ENCODE assay signal across 8 mouse cellular contexts in the genomic region with DNA sequence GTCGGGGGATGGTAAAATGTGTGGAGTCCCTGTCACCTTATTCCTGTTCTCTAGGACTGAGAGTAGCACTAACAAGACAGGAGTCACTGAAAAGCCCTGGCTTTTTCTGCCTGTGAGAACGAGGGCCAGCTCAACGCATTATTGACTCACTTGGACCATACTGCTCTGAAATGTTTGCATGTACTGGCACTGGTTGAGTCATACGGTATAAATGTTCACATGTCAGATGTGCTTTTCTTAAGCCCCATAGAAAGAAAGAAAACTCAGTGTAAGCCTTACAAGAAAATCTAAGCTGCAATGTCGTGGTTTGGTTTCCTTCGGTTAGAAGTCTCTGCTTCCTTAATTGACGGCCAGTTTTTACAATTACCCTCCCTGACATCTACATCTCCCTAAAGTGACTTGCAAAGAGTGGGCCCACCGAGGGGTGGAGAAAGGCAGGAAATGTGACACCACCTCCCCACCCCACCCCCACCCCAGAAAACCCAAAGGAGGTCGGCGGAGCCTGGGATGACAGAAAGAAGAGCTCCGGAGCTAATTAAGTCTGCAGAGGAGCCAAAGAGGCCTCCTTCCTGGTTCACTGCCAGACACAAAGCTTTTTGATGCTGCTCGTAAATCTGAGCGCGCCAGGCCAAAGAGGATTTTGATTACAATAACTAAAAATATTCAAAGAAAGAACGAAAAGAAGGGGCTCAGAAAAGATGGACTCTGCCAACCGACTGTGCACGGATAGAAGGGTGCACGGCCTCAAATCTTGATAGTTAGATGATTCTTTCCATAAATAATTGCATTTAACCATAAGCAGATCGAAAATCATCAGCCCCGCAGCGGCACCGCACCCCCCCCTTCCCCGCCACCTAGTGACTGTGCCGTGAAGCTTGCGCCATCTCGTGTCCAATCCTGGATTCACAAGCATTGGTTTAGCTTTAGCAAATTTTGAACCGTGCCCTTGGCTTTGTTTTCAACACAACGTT. TPM values are rescaled to one million over a fixed set of nuclear protein-coding genes. Genes with fewer than 3 reads are reported as not detected.
A peak's percentile ranks its signal among the peaks of the same experiment; 100 is the strongest.
DNase-seq lines count a peak whose midpoint lies in the region; ATAC-seq and TF ChIP-seq lines count a peak whose summit lies in the region.

No protein-coding gene starts in this region.

- H3K27ac ChIP-seq in embryonic fibroblast, embryonic 13.5 days (ENCODE audit: insufficient read depth, low read length), result peak overlapping the region; percentile 63
- peak overlapping the region; percentile 56; the same call in 1 of the 2 replicates for H3K27ac ChIP-seq in heart, embryonic 16.5 days (ENCODE audit: low read length)
- no peak overlapping the region for H3K27ac ChIP-seq in liver, embryonic 16.5 days (ENCODE audit: low read length)
- H3K27ac ChIP-seq in neural tube, embryonic 13.5 days (replicated peaks), result peak overlapping the region; percentile 76

- H3K79me2 ChIP-seq in C2C12 (ENCODE audit: control insufficient read depth, insufficient read depth), result no peaks in the 10 kb centered on the region

- no peak for TF ChIP-seq POLR2A in embryonic fibroblast, embryonic 13.5 days (IDR thresholded peaks at IDR 0.05; ENCODE audit: low read depth, low read length)

- peak overlapping the region; percentile 27 for H3K4me3 ChIP-seq in C2C12 (ENCODE audit: insufficient read depth, poor library complexity, severe bottlenecking)
- peak overlapping the region; percentile 52 for H3K4me3 ChIP-seq in embryonic fibroblast, embryonic 13.5 days (ENCODE audit: insufficient read depth, low read length)
- H3K4me3 ChIP-seq in heart, embryonic 16.5 days (ENCODE audit: low read length), result peak overlapping the region; percentile 62
- H3K4me3 ChIP-seq in liver, embryonic 16.5 days (ENCODE audit: low read depth, low read length), result peak overlapping the region; percentile 63
- peak overlapping the region; percentile 40 for H3K4me3 ChIP-seq in neural tube, embryonic 13.5 days

- H3K9me3 ChIP-seq in heart, embryonic 16.5 days (replicated peaks; ENCODE audit: control insufficient read depth, low read length), result no peaks in the 10 kb centered on the region
- H3K9me3 ChIP-seq in liver, embryonic 16.5 days (replicated peaks; ENCODE audit: control insufficient read depth, low read length), result no peaks in the 10 kb centered on the region
- no peaks in the 10 kb centered on the region for H3K9me3 ChIP-seq in neural tube, embryonic 13.5 days

- peak; percentile 91 for DNase-seq in brain, adult 2 months (ENCODE audit: low read depth, low spot score)
- DNase-seq in kidney, postnatal 25 days, result peak; percentile 78 to 89
- peak; percentile 58 for DNase-seq in telencephalon, adult 2 months (ENCODE audit: low read depth, low spot score)

- peak overlapping the region; percentile 77 for H3K9ac ChIP-seq in heart, embryonic 16.5 days (ENCODE audit: low read length)
- H3K9ac ChIP-seq in liver, embryonic 16.5 days (ENCODE audit: low read depth, low read length), result no peak overlapping the region; the same call in 1 of the 2 replicates
- H3K9ac ChIP-seq in neural tube, embryonic 13.5 days, result peak overlapping the region; percentile 66

- peak; percentile 84 for TF ChIP-seq CTCF in C2C12 (IDR thresholded peaks at IDR 0.05; ENCODE audit: control insufficient read depth, insufficient read depth, insufficient read length)
- peak; percentile 92 for TF ChIP-seq CTCF in embryonic fibroblast, embryonic 13.5 days (IDR thresholded peaks at IDR 0.05; ENCODE audit: borderline replicate concordance, insufficient read depth, low read length)

- 0 out of 2 replicates have a peak, but pooled peaks cover 3% of the 10 kb centered on the region for H3K4me1 ChIP-seq in embryonic fibroblast, embryonic 13.5 days (ENCODE audit: control insufficient read depth, insufficient read depth, low read length)
- H3K4me1 ChIP-seq in heart, embryonic 16.5 days (ENCODE audit: control insufficient read depth, insufficient read depth, low read length), result peaks cover 18% of the 10 kb centered on the region
- no peaks in the 10 kb centered on the region; the same call in 1 of the 2 replicates for H3K4me1 ChIP-seq in liver, embryonic 16.5 days (ENCODE audit: control insufficient read depth, low read depth, low read length)
- H3K4me1 ChIP-seq in neural tube, embryonic 13.5 days (replicated peaks), result peaks cover 20% of the 10 kb centered on the region

- H3K79me3 ChIP-seq in C2C12 (ENCODE audit: low read depth), result no peaks in the 10 kb centered on the region

- H3K4me2 ChIP-seq in heart, embryonic 16.5 days (ENCODE audit: low read depth, low read length), result peak overlapping the region; percentile 92
- peak overlapping the region; percentile 61 for H3K4me2 ChIP-seq in liver, embryonic 16.5 days (ENCODE audit: low read depth, low read length)
- H3K4me2 ChIP-seq in neural tube, embryonic 13.5 days, result peak overlapping the region; percentile 64

- WGBS in heart, embryonic 16.5 days, result 8% methylated on average over 28 of the region's 28 CpGs
- WGBS in liver, embryonic 16.5 days (ENCODE audit: insufficient replicate concordance), result 7% methylated on average over 28 of the region's 28 CpGs
- 4% methylated on average over 28 of the region's 28 CpGs for WGBS in neural tube, embryonic 13.5 days

- peak overlapping the region; percentile 12 for H3ac ChIP-seq in C2C12 (ENCODE audit: control insufficient read depth, insufficient read length, low read depth)

- H3K36me3 ChIP-seq in C2C12 (ENCODE audit: control insufficient read depth, insufficient read depth), result no peaks in the 10 kb centered on the region
- H3K36me3 ChIP-seq in heart, embryonic 16.5 days (ENCODE audit: control insufficient read depth, insufficient read depth), result no peaks in the 10 kb centered on the region
- no peaks in the 10 kb centered on the region for H3K36me3 ChIP-seq in liver, embryonic 16.5 days (ENCODE audit: control insufficient read depth, insufficient read depth)
- H3K36me3 ChIP-seq in neural tube, embryonic 13.5 days, result no peaks in the 10 kb centered on the region

- H3K27me3 ChIP-seq in C2C12 (ENCODE audit: control insufficient read depth, insufficient read depth, insufficient read length), result no peaks in the 10 kb centered on the region
- H3K27me3 ChIP-seq in heart, embryonic 16.5 days (ENCODE audit: control insufficient read depth, insufficient read depth, low read length), result 0 out of 2 replicates have a peak, but pooled peaks cover 3% of the 10 kb centered on the region
- peaks cover 5% of the 10 kb centered on the region; the same call in 1 of the 2 replicates for H3K27me3 ChIP-seq in liver, embryonic 16.5 days (ENCODE audit: control insufficient read depth, insufficient read depth, low read depth, low read length)
- H3K27me3 ChIP-seq in neural tube, embryonic 13.5 days, result no peaks in the 10 kb centered on the region

- ATAC-seq in heart, embryonic 16.5 days (replicated peaks; ENCODE audit: extremely low read depth, insufficient read depth, low FRiP score), result peak; percentile 72
- no peak for ATAC-seq in liver, embryonic 16.5 days (ENCODE audit: low read depth)
- peak; percentile 71 for ATAC-seq in neural tube, embryonic 13.5 days (ENCODE audit: low read depth)

TF ChIP-seq in C2C12, 6 proteins besides CTCF, POLR2A, EP300 and RAD21:
- TF ChIP-seq MYOG (IDR thresholded peaks at IDR 0.05; ENCODE audit: control insufficient read depth, extremely low read depth, insufficient read length), result no peak
- no peak for TF ChIP-seq USF1 (IDR thresholded peaks at IDR 0.05; ENCODE audit: low read depth)
- no peak for TF ChIP-seq FOSL1 (IDR thresholded peaks at IDR 0.05; ENCODE audit: insufficient read depth, low read length, poor library complexity, severe bottlenecking)
- no peak for TF ChIP-seq MAX (IDR thresholded peaks at IDR 0.05)
- TF ChIP-seq MYOD1 (IDR thresholded peaks at IDR 0.05; ENCODE audit: control insufficient read depth, insufficient read length, low read depth), result no peak
- no peak for TF ChIP-seq CEBPB (IDR thresholded peaks at IDR 0.05; ENCODE audit: low read depth)

RNA-seq across cellular contexts. Expression of a gene that starts 28.0 kb away (rescaled TPM):
- polyA plus RNA-seq in C2C12 (2012; fragmentation: generic; extraction: Trizol), result not detected
- not detected in 2 replicates for polyA plus RNA-seq in embryonic fibroblast, embryonic 13.5 days (2011; ENCODE audit: insufficient read length, low read depth, missing spikeins)
- polyA plus RNA-seq in heart, embryonic 16.5 days (2015; fragmentation: Nextera tagmentation; extraction: Ambion mirVana), result not detected in 2 replicates
- not detected in 2 replicates for polyA plus RNA-seq in liver, embryonic 16.5 days (2015; fragmentation: Nextera tagmentation; extraction: Ambion mirVana)
- polyA plus RNA-seq in neural tube, embryonic 13.5 days (2015; fragmentation: Nextera tagmentation; extraction: Ambion mirVana), result not detected in 2 replicates

RNA-seq across cellular contexts. Expression of a gene that starts 40.5 kb away (rescaled TPM):
- 0.09 TPM for polyA plus RNA-seq in C2C12 (2012; fragmentation: generic; extraction: Trizol)
- polyA plus RNA-seq in embryonic fibroblast, embryonic 13.5 days (2011; ENCODE audit: insufficient read length, low read depth, missing spikeins), result 2.6 and 2.9 TPM in 2 replicates
- 1.1 and 1.5 TPM in 2 replicates for polyA plus RNA-seq in heart, embryonic 16.5 days (2015; fragmentation: Nextera tagmentation; extraction: Ambion mirVana)
- polyA plus RNA-seq in liver, embryonic 16.5 days (2015; fragmentation: Nextera tagmentation; extraction: Ambion mirVana), result 2.6 and 3.3 TPM in 2 replicates
- 0.87 and 0.98 TPM in 2 replicates for polyA plus RNA-seq in neural tube, embryonic 13.5 days (2015; fragmentation: Nextera tagmentation; extraction: Ambion mirVana)
